Mouse (Mus musculus) T-helper 1 cell (primary cell): ENCODE data around the gene Rspo1.
"Not testable (repeated sequence)": the region's sequence is repeated elsewhere in the genome, so short reads cannot be mapped to it uniquely, and the experiment has no call there.

Experiments
- in situ Hi-C: fragments of 300-600 bp; cut with MboI, MseI; formaldehyde crosslinking; loops from one replicate; pipeline ENCODE4 v1.15.1; 2025; ENCODE audit warnings: high pct_unique_total_duplicates

Gene Rspo1

DNA sequence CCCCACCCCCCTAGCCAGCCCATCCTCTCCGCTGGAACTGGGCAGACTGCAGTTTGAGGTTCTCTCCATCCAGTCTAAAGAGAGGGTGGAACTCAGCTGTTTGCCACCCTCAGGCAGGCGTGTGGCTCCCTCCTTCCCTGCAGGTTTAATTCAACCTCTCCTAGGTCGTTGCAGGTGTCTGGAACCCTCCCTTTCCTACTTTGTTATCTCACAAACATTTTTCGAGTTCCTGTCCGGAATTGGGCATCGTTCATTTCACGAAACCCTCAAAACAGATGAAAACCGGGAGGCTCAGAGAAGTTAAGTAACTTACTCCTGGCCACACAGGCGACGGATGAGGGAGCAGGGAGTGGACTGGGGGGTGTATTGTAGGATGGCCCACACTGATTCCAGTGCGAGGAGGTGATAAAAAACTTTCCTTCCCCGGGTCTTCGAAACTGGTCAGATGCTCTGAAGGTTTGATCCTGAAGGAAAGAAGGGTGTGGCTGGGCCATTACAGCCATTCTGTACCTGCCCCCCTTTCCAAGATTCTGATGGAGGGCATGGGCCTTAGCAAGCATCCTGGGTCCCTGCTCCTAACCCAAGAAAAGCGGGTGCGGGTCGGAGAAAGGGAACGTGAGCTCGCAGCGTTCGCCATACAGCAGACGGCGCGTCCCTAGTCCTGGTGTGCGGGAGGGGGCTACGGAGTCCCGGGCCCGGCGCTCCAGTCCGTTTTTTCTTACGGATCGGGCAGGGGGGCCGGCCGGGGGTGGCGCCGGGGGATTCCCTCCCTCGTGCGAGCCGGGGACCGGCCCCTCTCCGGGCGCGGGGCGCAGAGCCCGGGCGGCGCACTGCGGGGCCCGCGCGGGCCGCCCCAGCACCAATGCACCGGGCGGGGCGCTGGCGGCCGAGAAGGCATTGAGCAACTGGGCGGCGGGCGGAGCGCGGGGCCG, at the start of gene Rspo1:
TSS of gene Rspo1 (plus strand) at position 760 of the 932 bp plus-strand sequence.
- in situ Hi-C loops = no loop called here

- in situ Hi-C loops = no loop called here
Measured at GRCm38 (mm10) chr4:124936613-124937471, 49.4 kb upstream of the Rspo1 start, which contains the start of gene 9930104L06Rik. TSS of gene 9930104L06Rik (plus strand) at chr4:124937048.

- in situ Hi-C loops = not testable (repeated sequence)
Measured at GRCm38 (mm10) chr4:124939211-124939610, 47.0 kb upstream of the Rspo1 start, which contains the start of gene Cdca8. TSS of gene Cdca8 (minus strand) at chr4:124939311.

GRCm38 (mm10) chr4:124943022-124943421, 43.2 kb upstream of the Rspo1 start:
- in situ Hi-C loops = loop anchor here (5.0 kb wide), 2 partner anchors 119 to 154 kb away; no protein-coding TSS in a partner anchor

DNA sequence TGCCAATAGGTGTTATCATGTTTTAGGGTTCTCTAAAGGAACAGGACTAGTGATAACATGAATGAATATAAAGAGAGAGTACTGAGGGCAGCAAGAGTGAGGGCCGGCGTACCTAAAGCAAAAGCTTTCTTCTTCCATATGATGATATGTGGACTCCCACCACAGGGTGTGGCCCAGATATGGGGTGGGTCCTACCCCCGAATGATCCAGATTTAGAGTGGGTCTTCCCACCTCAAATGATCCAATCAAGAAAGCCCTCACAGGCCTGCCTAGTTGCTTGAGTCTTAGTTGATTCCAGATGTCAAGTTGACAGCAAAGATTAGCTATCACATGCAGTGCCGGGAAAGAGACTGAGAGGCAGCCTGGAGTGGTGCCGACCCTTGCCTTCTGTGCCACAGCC, 42.4 kb upstream of the Rspo1 start:
- in situ Hi-C loops = loop anchor here (5.0 kb wide), 2 partner anchors 119 to 154 kb away; no protein-coding TSS in a partner anchor

DNA sequence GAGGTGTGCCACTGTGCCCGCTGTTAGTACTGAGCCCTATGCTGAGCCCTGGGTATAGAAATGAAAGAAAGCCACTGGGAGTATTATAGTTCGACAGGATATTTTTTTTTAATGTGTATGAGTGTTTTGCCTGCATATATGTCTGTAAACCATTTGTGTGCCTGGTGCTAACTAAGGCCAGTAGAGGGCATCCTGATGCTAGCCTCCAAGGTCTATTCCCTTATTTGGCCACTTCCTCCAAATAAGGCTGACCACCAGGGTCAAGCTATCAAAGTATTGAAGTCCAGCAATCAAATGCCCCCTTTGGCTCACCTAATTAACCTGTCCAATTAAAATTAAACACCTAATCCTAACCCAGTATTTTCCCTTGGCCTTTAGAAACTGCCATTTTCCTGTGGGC, 41.3 kb upstream of the Rspo1 start:
- in situ Hi-C loops = loop anchor here (5.0 kb wide), 2 partner anchors 117 to 152 kb away; no protein-coding TSS in a partner anchor

DNA sequence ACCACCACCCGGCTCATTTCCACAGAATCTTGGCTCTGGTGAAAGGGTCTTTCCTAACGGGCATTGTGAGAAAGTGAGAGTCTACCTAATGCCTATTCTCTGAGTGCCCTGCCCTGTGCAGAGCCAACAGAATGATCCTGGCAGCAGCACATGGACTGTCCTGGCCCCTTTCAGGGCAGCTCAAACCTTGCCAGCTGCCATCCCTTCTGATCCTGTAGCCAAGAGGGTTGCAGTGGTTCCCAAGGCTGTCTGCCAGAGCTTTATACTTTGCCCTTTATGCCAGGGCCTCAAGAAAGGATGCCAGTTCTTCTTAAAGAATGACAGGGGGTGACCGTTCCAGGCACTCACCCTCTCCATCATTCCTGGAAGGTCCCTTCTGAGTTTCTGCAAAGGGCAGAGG, 36.7 kb upstream of the Rspo1 start:
- in situ Hi-C loops = no loop called here

GRCm38 (mm10) chr4:124950181-124951035, 35.8 kb upstream of the Rspo1 start:
- in situ Hi-C loops = no loop called here

DNA sequence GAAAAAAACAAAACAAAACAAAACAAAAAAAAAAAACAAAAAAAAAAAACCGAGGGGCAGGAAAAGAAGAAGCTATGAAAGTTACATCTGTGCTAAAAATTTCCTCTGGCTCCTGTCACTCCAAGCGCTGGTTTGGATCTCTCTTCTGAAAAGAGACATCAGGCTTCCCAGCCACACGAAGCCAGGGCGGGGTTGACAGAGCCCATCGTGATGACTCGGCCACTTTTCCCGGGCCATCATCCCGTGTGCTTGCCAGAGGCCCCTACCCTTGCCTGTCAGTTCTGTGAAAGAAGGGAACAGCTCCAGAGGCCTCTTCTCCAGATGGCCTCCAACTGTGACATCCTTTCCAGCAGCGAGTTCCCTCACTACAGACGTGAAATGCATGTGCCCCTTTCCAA, 35.2 kb upstream of the Rspo1 start:
- in situ Hi-C loops = no loop called here

DNA sequence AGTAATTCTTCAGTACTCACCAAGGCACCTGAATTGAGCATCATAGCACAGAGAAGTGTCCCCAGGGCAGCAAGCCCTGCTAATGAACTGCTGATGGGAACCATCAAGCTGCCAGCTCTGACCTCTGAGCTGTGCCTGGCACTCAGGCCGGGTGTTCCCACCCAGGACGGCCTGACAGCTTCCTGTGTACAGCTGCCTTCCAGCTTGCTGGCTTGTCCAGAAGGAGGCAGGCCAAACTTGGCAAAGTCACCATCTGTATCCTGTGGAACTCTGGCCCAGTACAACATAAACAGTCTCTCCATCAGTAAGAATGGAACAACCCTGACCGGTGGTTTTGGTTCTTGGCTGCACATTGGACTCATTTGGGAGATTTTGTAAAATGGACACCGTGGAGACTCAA, 32.7 kb upstream of the Rspo1 start:
- in situ Hi-C loops = no loop called here

DNA sequence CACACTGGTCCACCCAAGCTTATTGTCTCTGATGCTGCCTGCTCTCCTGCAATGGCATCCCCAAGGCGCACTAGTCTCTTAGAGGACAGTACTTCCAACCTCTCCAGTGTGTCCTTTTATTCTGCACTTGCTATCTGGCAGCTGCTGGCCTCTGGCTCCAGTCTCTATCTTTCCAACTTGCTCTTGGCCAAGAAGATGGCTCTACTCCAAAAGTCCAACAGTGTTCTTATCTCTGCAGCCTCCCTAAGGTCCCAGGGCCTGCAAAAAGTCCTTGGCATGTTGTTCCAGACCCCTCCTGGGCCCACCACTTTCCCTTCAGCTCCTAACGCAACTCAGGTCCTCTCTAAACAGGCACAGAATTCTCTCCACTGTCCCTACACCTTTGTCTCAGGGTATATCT, 28.9 kb upstream of the Rspo1 start:
- in situ Hi-C loops = no loop called here

DNA sequence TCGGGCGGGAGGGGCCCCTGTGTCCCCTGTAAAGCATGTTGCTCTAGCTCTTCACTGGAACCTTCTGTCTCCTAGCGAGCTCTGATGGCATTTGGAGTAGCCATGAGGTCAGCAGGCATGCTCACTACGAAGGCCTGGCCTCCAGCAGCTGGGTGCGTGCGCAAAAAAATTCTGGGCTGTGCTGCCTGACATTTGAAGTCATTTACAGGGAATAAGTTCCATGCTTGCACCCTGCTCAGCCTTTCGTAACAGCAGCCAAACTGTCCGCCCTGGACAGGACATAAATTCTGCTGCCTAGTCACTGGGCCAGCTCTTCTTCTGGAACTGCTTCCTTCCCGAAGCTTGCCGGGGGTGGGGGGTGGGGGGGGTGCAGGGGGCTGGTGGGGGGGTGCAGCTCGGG, 27.2 kb upstream of the Rspo1 start:
- in situ Hi-C loops = no loop called here

- in situ Hi-C loops = no loop called here
Measured at GRCm38 (mm10) chr4:124960940-124961339, 25.3 kb upstream of the Rspo1 start.

GRCm38 (mm10) chr4:124962576-124962975, 23.7 kb upstream of the Rspo1 start:
- in situ Hi-C loops = no loop called here

GRCm38 (mm10) chr4:124964912-124965599, 21.2 kb upstream of the Rspo1 start:
- in situ Hi-C loops = no loop called here

DNA sequence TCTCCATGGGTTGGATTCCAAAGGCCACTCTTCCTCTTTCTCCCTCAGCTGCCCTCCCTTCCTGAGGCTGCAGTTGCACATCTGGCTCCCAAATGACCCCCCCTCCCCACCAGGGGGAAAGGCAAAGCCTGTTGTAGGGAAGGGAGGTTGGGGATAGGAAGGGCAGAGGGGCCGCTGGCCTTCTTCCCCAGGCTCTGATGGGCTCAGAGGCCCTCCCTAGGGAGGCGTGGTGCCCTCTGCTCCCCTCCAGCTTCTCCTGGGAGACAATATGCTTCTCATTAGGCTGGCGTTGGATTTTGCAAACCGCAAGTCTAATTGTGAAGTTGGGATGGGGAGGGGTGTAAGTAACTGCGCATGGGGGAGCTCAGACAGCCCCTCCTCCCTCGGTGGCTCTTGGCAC, 17.5 kb upstream of the Rspo1 start:
- in situ Hi-C loops = no loop called here

- in situ Hi-C loops = no loop called here
Measured at GRCm38 (mm10) chr4:124969219-124969848, 16.9 kb upstream of the Rspo1 start.

- in situ Hi-C loops = loop anchor here (10.0 kb wide), 2 partner anchors 805 to 875 kb away; no protein-coding TSS in a partner anchor
Measured at GRCm38 (mm10) chr4:124970194-124970593, 16.0 kb upstream of the Rspo1 start.

DNA sequence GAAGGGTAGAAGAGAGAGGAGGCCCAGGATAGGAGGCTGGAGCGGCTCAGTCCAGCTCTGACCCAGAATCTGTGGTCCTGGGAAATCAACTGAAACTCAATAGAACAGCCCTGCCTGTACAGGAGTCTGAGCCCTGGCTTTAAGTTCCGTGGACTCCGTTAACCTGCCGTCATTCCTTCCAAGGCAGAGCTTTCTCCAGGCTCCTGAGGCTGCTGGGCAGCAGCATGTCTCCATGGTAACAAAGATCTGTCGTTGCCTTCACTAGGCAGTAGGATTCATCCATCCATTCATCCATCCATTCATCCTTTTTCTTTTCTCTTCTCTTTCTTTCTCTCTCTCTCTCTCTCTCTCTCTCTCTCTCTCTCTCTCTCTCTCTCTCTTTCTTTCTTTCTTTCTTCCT, 15.6 kb upstream of the Rspo1 start:
- in situ Hi-C loops = loop anchor here (10.0 kb wide), 2 partner anchors 804 to 876 kb away; no protein-coding TSS in a partner anchor

- in situ Hi-C loops = loop anchor here (10.0 kb wide), 2 partner anchors 804 to 876 kb away; no protein-coding TSS in a partner anchor
Measured at GRCm38 (mm10) chr4:124971094-124971493, 15.1 kb upstream of the Rspo1 start.
